Mouse (Mus musculus): ENCODE data around the gene Plac1. TPM values are rescaled to one million over a fixed set of nuclear protein-coding genes. Genes with fewer than 3 reads are reported as not detected.
"Not testable (repeated sequence)": the region's sequence is repeated elsewhere in the genome, so short reads cannot be mapped to it uniquely, and the experiment has no call there.

Gene Plac1
- polyA plus RNA-seq (2015; fragmentation: Nextera tagmentation; extraction: Ambion mirVana) = 0.54 and 0.93 TPM in 2 replicates

DNA sequence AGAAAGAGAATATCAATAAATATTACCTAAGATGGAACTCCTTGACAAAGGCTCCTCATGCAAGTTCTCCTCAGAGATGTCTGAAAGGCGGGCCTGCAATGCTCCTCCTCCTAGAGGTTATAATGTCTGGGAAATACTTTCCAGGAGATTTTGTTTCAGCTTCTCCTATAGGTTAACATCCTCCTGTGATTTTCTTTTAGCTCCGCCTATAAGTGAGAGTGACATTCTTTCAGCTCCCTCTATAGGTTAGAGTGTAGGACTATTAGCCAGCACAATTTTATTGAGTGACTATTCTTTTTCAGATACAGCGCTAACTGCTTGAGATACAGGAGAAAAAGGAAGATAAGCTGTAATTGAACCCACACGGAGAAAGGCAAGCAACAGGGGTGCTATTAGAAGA lies at the start of gene Plac1:
Gene Plac1 (minus strand): TSS at position 101 of the 400 bp plus-strand sequence.
- Histone ChIP-seq H3K9ac (ENCODE audit: low read depth, low read length) (no peak within 1 kb of the TSS), H3K27me3 (replicated peaks; ENCODE audit: control insufficient read depth, insufficient read depth, low read length) (no peaks in the 10 kb centered on the region)
- no peak for TF ChIP-seq CTCF (IDR thresholded peaks at IDR 0.05; ENCODE audit: low read depth)

GRCm38 (mm10) chrX:53287924-53288323 lies 48.0 kb upstream of the Plac1 start:
- no peak for TF ChIP-seq CTCF (IDR thresholded peaks at IDR 0.05; ENCODE audit: low read depth)

More for the DNA sequence above, at the start of gene Plac1:
- Histone ChIP-seq H3K9me3 (ENCODE audit: control insufficient read depth) (no peaks in the 10 kb centered on the region), H3K4me1 (replicated peaks; ENCODE audit: control insufficient read depth, insufficient read depth, low read length) (no peaks in the 10 kb centered on the region), H3K36me3 (ENCODE audit: control insufficient read depth, insufficient read depth) (no peaks in the 10 kb centered on the region), H3K4me2 (replicated peaks; ENCODE audit: low read depth) (no peak within 1 kb of the TSS), H3K4me3 (ENCODE audit: low read depth, low read length) (no peak within 1 kb of the TSS), H3K27ac (ENCODE audit: low read depth, low read length) (no peak within 1 kb of the TSS)
- WGBS = 60% methylated on average over 4 of the region's 4 CpGs
- ATAC-seq = no peak

GRCm38 (mm10) chrX:53273124-53273523 lies 33.2 kb upstream of the Plac1 start, which contains the start of gene Fam122c:
Gene Fam122c (plus strand): TSS chrX:53273424.
- Histone ChIP-seq H3K36me3 (ENCODE audit: control insufficient read depth, insufficient read depth) (no peaks in the 10 kb centered on the region), H3K9me3 (ENCODE audit: control insufficient read depth) (no peaks in the 10 kb centered on the region), H3K27me3 (replicated peaks; ENCODE audit: control insufficient read depth, insufficient read depth, low read length) (no peaks in the 10 kb centered on the region), H3K27ac (ENCODE audit: low read depth, low read length) (no peak within 1 kb of the TSS), H3K9ac (ENCODE audit: low read depth, low read length) (no peak within 1 kb of the TSS), H3K4me1 (replicated peaks; ENCODE audit: control insufficient read depth, insufficient read depth, low read length) (no peaks in the 10 kb centered on the region), H3K4me3 (ENCODE audit: low read depth, low read length) (no peak within 1 kb of the TSS), H3K4me2 (replicated peaks; ENCODE audit: low read depth) (no peak within 1 kb of the TSS)
- no peak for TF ChIP-seq CTCF (IDR thresholded peaks at IDR 0.05; ENCODE audit: low read depth)
- ATAC-seq = no peak
- WGBS = 45% methylated on average over 1 of the region's 1 CpGs

More at GRCm38 (mm10) chrX:53287924-53288323, 48.0 kb upstream of the Plac1 start:
- Histone ChIP-seq H3K27me3 (replicated peaks; ENCODE audit: control insufficient read depth, insufficient read depth, low read length) (no peaks in the 10 kb centered on the region), H3K4me1 (replicated peaks; ENCODE audit: control insufficient read depth, insufficient read depth, low read length) (no peaks in the 10 kb centered on the region), H3K9me3 (ENCODE audit: control insufficient read depth) (no peaks in the 10 kb centered on the region), H3K36me3 (ENCODE audit: control insufficient read depth, insufficient read depth) (no peaks in the 10 kb centered on the region), H3K9ac (ENCODE audit: low read depth, low read length) (no peak overlapping the region), H3K4me2 (replicated peaks; ENCODE audit: low read depth) (no peak overlapping the region), H3K27ac (ENCODE audit: low read depth, low read length) (no peak overlapping the region), H3K4me3 (ENCODE audit: low read depth, low read length) (no peak overlapping the region)
- 67% methylated on average over 5 of the region's 5 CpGs for WGBS
- ATAC-seq = no peak

DNA sequence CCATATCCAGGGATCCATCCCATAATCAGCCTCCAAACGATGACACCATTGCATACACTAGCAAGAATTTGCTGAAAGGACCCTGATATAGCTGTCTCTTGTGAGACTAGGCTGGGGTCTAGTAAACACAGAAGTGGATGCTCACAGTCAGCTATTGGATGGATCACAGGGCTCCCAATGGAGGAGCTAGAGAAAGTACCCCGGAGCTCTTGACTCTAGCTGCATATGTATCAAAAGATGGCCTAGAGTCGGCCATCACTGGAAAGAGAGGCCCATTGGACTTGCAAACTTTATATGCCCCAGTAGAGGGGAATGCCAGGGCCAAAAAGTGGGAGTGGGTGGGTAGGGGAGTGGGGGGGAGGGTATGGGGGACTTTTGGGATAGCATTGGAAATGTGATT lies 31.7 kb upstream of the Plac1 start:
- WGBS = 80% methylated on average over 3 of the region's 3 CpGs
- not testable (repeated sequence) for H3K27ac ChIP-seq (ENCODE audit: low read depth, low read length); H3K4me2 ChIP-seq (replicated peaks; ENCODE audit: low read depth); H3K9me3 ChIP-seq (ENCODE audit: control insufficient read depth); H3K4me1 ChIP-seq (replicated peaks; ENCODE audit: control insufficient read depth, insufficient read depth, low read length); H3K4me3 ChIP-seq (ENCODE audit: low read depth, low read length); ATAC-seq; H3K27me3 ChIP-seq (replicated peaks; ENCODE audit: control insufficient read depth, insufficient read depth, low read length); H3K36me3 ChIP-seq (ENCODE audit: control insufficient read depth, insufficient read depth); H3K9ac ChIP-seq (ENCODE audit: low read depth, low read length)

- peak; percentile 11; the same call in 1 of the 2 replicates for ATAC-seq
- 21% methylated on average over 10 of the region's 10 CpGs for WGBS
Measured at GRCm38 (mm10) chrX:53270063-53270432, 30.1 kb upstream of the Plac1 start.

DNA sequence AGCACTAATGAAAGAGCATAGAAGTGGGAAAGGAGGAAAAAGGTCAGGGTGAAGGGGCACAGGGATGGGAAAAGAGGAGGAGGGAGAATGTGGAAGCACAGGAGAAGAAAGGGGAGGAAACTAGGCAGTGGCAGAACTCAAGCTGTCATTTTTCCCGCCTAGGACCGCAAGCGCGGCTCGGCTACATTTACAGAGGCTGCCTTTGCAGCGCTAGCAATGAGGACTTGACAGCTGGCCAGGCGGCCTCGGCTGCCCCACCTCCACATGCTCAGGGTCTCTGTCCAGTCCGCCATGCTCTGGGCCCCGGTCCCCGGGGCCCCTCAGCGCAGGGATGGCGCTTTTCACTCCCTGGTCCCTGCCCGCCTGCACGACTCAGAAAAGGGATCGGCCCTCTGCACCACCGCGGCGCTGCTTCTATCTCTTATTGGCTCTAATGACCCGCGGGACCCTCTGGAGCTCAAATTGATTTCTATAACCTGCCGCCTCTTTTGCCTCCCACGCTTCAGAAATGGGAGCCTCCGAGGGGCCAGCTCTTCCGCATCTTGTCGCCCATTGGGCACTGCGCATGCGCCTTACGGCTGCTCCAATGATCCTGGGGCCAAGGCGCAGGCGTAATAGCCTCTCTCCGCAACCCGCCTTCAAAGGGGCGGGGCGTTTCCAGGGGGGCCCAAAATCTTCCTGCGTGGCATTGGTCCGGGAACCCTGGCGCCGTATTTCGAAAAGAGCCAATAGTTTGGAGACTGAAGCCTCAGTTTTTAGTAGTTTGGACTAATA lies 29.6 kb upstream of the Plac1 start, which contains the start of gene Fam122b:
Gene Fam122b (minus strand): TSS at position 517 of the 774 bp plus-strand sequence.
- Histone ChIP-seq H3K4me1 (replicated peaks; ENCODE audit: control insufficient read depth, insufficient read depth, low read length) (no peaks in the 10 kb centered on the region), H3K4me2 (replicated peaks; ENCODE audit: low read depth) (peak within 1 kb of the TSS; percentile 70), H3K9ac (ENCODE audit: low read depth, low read length) (peak within 1 kb of the TSS; percentile 46), H3K36me3 (ENCODE audit: control insufficient read depth, insufficient read depth) (no peaks in the 10 kb centered on the region), H3K27me3 (replicated peaks; ENCODE audit: control insufficient read depth, insufficient read depth, low read length) (no peaks in the 10 kb centered on the region), H3K9me3 (ENCODE audit: control insufficient read depth) (no peaks in the 10 kb centered on the region), H3K27ac (ENCODE audit: low read depth, low read length) (peak within 1 kb of the TSS; percentile 21; the same call in 1 of the 2 replicates), H3K4me3 (ENCODE audit: low read depth, low read length) (peak within 1 kb of the TSS; percentile 56)
- ATAC-seq = peak; percentile 85
- no peak for TF ChIP-seq CTCF (IDR thresholded peaks at IDR 0.05; ENCODE audit: low read depth)
- 25% methylated on average over 37 of the region's 40 CpGs for WGBS

More at GRCm38 (mm10) chrX:53270063-53270432, 30.1 kb upstream of the Plac1 start:
- peak overlapping the region; percentile 70 for H3K4me2 ChIP-seq (replicated peaks; ENCODE audit: low read depth)
- no peak overlapping the region for H3K9ac ChIP-seq (ENCODE audit: low read depth, low read length)
- H3K4me3 ChIP-seq (ENCODE audit: low read depth, low read length) = peak overlapping the region; percentile 56
- H3K4me1 ChIP-seq (replicated peaks; ENCODE audit: control insufficient read depth, insufficient read depth, low read length) = no peaks in the 10 kb centered on the region
- H3K36me3 ChIP-seq (ENCODE audit: control insufficient read depth, insufficient read depth) = no peaks in the 10 kb centered on the region
- no peaks in the 10 kb centered on the region for H3K27me3 ChIP-seq (replicated peaks; ENCODE audit: control insufficient read depth, insufficient read depth, low read length)
- no peaks in the 10 kb centered on the region for H3K9me3 ChIP-seq (ENCODE audit: control insufficient read depth)
- H3K27ac ChIP-seq (ENCODE audit: low read depth, low read length) = no peak overlapping the region
- no peak for TF ChIP-seq CTCF (IDR thresholded peaks at IDR 0.05; ENCODE audit: low read depth)

Measured in intestine, postnatal 0 days (tissue).